Mouse (Mus musculus) induced T-regulatory cell, adult 2 months (primary cell): ENCODE data around the gene Zdhhc19.

Experiments used
- DNase-seq: peaks from one replicate; pipeline ENCODE4 v3.0.0-alpha.2; 2012; ENCODE audit warnings: low read depth

Gene Zdhhc19

GRCm38 (mm10) chr16:32495965-32496364, at the start of gene Zdhhc19:
Gene Zdhhc19, plus strand, starts transcription at chr16:32496265.
- DNase-seq: no peak

- DNase-seq: no peak
These were observed 49.4 kb upstream of the Zdhhc19 start for GRCm38 (mm10) chr16:32446563-32447138.

GRCm38 (mm10) chr16:32449665-32450064, 46.4 kb upstream of the Zdhhc19 start:
- DNase-seq: no peak

GRCm38 (mm10) chr16:32450133-32450532, 45.9 kb upstream of the Zdhhc19 start:
- DNase-seq: no peak

- no peak for DNase-seq
These were observed 43.0 kb upstream of the Zdhhc19 start for GRCm38 (mm10) chr16:32453102-32453501.

GRCm38 (mm10) chr16:32454646-32455045, 41.4 kb upstream of the Zdhhc19 start:
- DNase-seq: no peak

GRCm38 (mm10) chr16:32456086-32456485, 40.0 kb upstream of the Zdhhc19 start:
- no peak for DNase-seq

GRCm38 (mm10) chr16:32456761-32457160, 39.3 kb upstream of the Zdhhc19 start:
- no peak for DNase-seq

GRCm38 (mm10) chr16:32457589-32458386, 38.3 kb upstream of the Zdhhc19 start:
- peak; percentile 59 for DNase-seq

- DNase-seq: no peak
These were observed 35.5 kb upstream of the Zdhhc19 start for GRCm38 (mm10) chr16:32460518-32460917.

- DNase-seq: no peak
These were observed 34.4 kb upstream of the Zdhhc19 start for GRCm38 (mm10) chr16:32461713-32462112.

- DNase-seq: no peak
These were observed 33.1 kb upstream of the Zdhhc19 start for GRCm38 (mm10) chr16:32462950-32463349.

- DNase-seq: no peak
These were observed 32.6 kb upstream of the Zdhhc19 start for GRCm38 (mm10) chr16:32463426-32463825.

- no peak for DNase-seq
These were observed 31.2 kb upstream of the Zdhhc19 start for GRCm38 (mm10) chr16:32464908-32465307.

GRCm38 (mm10) chr16:32468488-32468887, 27.6 kb upstream of the Zdhhc19 start:
- no peak for DNase-seq

- no peak for DNase-seq
These were observed 26.5 kb upstream of the Zdhhc19 start for GRCm38 (mm10) chr16:32469404-32470105.

GRCm38 (mm10) chr16:32472276-32473015, 23.6 kb upstream of the Zdhhc19 start:
- DNase-seq: no peak

- DNase-seq: no peak
These were observed 18.8 kb upstream of the Zdhhc19 start for GRCm38 (mm10) chr16:32477315-32477714.

- no peak for DNase-seq
These were observed 16.6 kb upstream of the Zdhhc19 start for GRCm38 (mm10) chr16:32479415-32479814.

- no peak for DNase-seq
These were observed 11.6 kb upstream of the Zdhhc19 start for GRCm38 (mm10) chr16:32484431-32484871.

- DNase-seq: no peak
These were observed 10.9 kb upstream of the Zdhhc19 start for GRCm38 (mm10) chr16:32485209-32485608.

GRCm38 (mm10) chr16:32486046-32486445, 10.0 kb upstream of the Zdhhc19 start:
- no peak for DNase-seq
